Mouse (Mus musculus) kidney, postnatal 10 days (tissue): ENCODE results near the gene Ccdc62.

ENCODE experiments used
- DNase-seq: peaks from one replicate; pipeline ENCODE4 v3.0.0; 2021; ENCODE audit warnings: mixed read lengths

Gene Ccdc62

DNA sequence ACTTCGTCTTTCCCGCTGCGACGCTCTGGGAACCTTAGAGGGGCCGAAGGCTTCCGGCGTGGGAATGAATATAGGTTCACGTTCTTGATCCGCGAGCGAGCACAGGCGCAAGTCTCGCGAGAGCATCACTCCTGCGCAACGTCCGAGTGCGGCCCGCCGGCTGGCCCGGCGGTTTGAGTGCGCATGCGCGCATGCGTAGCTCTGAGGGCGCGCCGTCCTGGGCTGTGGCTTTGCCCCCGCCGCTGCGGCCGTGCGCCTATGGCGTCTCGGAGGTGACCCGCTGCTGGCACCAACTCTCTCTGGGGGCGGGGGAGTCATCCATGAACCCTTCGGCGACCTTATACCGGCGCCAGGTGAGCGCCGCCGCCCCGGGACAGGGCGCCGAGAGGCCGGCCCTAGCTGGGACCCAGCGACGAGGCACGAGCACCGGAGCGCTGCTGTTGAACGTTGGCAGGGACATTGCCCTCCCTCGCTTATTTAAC is at the start of gene Ccdc62:
Ccdc62 (plus strand) TSS at position 172 of the 482 bp plus-strand sequence.
- peak; percentile 97 for DNase-seq

DNA sequence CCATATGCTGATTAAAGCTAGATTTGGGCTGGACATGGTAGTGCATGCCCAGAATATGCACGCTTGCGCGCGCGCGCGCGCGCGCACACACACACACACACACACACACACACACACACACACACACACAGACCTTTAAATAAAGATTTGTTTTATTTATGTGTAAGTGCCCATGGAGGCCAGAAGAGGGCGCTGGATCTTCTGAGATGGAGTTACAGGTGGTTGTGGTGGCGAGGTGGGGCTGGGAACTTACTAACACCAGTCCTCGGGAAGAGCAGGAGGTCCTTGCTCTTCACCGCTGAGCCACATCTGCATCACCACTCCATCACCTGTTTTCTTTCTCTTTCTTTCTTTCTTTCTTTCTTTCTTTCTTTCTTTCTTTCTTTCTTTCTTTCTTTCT is 49.7 kb upstream of the Ccdc62 start:
- DNase-seq, result no peak

DNA sequence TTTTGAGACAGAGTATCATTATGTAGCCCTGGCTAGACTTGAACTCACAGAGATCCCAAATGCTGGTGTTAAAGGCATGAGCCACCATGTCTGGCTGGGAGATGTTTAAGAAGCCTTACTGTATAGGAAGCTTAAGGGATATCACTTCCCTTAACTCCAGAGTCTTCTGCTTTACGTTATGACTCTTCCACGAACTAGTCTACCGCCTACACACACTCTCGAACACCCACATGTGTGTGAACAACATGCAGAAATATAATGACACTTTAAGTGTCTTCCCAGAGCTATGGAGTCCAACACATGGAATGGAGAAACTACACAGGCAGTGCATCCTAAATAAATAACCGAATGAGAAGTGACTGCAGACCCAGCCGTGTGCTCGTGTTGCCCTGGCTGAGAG is 46.6 kb upstream of the Ccdc62 start:
- no peak for DNase-seq

DNA sequence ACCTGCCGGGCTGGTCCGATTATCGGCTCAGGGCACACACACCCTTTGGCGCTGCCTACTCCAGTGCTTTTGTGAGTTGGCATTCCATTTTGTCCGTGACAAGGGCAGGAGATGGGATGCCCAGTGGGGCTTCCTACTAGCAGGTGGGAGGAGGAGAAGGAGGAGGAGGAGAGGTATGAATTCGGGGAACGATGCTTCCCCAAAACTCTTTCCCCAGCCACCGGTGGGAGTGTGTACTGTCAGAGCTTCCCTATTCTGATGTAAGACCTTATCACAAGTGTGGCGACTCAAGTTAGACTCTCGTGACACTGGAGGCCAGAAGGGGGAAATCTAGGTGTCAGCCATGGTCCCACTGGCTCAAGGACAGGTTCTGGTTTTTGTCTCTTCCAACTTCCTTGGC is 46.1 kb upstream of the Ccdc62 start:
- DNase-seq, result no peak

DNA sequence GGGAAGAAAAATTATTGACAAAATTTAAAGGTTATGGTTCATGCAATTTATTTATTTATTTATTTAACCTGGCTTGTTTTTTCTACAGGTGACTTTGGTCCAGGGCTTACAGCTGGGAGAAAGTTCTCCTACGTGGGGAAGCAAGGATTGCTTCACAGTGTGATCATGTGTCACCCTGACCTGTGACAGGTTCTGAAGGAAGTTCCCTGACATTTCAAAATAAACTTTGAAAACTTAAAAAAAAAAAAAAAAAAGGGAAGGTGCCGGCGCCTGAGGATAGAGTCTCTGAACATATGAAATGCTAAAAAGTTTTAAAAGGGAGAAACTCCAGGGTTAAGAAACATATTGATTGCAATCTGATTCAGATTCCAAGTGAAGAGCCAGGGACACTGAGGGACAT is 44.1 kb upstream of the Ccdc62 start:
- DNase-seq, result no peak

DNA sequence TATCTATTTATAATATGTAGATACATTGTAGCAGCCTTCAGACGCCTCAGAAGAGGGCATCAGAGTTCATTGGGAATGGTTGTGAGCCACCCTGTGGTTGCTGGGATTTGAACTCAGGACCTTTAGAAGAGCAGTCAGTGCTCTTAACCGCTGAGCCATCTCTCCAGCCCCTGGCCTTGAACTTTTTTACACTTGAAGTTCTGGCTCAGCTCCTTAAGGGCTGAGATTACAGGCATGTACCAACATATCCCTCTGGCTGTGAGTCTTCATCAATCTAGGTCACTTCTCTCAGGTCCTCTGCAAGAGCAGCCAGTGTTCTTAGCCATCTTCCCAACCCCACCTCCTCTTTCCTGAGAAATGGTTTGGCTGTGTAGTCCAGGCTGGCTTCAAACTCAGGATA is 40.2 kb upstream of the Ccdc62 start:
- DNase-seq, result no peak

DNA sequence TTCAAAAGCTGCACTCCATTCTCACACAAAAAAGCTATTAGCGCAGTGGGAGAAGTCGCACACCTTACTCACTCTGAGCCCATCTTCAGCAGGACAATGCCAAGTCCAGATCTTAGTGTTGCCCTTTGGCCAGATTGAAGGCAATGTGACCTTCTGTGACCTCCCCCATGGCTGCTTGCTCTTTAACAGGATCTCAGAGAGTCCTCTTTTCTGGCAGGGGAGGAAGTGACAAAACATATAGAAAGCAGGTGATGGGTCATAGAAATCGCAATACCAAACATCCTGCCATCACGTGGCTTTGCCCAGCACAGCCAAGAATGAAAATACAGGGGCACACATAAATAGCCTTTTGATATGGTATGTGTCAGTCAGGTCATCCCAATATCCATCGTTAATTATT is 39.5 kb upstream of the Ccdc62 start:
- no peak for DNase-seq

DNA sequence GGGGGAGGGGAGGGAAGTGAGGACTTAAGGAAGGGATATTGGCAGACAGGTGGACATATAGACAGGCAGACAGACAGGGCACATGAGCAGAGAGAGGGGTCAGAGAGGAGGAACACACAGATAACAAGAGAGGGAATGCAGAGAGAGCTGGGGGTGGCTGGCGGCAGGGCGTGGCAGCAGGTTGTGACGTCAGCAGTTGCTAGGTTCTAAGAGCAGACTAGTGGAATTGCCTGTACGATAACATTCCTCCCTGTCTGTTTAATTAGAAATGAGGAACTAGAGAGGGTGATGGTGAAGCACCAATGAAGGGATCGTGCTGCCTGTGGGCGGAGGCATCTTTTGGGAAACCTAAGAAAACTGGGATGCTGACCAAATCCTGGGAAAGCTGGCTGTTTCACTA is 38.8 kb upstream of the Ccdc62 start:
- DNase-seq, result peak; percentile 58

DNA sequence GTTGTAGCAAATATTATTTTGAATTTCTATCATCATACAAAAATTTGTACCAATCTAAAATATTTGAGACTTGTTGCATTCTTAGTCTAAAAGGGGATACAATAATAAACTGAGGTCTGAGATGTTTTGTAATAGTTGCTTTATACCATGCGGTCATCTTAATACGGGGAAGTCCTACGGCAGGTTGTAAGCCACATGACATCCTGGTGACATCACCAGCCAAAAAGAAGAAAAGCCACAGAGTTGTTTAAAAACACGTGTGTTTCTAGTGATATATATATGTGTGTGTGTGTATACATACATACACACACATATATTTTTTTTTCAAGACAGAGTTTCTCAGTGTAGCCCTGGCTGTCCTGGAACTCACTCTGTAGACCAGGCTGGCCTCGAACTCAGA is 37.0 kb upstream of the Ccdc62 start:
- no peak for DNase-seq

DNA sequence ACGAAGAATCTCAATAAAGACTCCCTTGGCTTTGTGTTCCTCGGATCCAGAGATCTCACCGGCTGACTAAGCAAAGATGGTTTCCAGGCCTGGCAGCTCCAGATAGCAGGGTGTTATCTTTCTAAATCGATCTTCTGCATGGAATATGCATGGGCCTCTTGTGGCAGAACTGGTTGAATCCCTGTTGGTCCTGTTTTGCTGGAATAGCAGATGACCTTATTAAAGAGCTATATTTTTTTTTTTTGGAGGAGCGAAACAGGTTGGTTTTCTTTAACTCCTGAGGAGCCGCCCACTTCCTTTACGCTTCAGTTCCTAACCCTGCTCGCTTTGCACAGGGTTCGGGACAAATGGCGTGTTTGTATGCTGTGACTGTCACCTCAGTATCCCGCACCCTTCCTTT is 34.1 kb upstream of the Ccdc62 start:
- DNase-seq, result no peak

DNA sequence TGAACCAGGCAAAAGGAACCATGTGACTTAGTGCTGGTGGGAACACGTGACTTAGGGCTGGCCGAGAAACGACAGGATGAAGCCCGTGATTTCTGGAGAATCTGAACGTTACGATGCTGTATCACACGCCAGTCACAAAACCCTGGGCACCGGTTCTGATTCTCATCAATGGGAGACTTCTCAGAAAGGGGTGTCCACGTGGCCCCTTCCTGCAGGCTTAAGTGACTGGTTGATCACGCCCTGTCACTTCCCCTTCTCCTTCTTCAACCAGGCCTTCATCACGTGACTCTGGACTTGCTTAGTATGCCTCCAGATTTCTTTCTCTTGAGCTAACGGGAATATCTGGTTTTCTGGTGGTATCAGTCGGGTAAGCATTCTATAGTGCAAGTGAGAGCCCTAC is 33.1 kb upstream of the Ccdc62 start:
- no peak for DNase-seq

DNA sequence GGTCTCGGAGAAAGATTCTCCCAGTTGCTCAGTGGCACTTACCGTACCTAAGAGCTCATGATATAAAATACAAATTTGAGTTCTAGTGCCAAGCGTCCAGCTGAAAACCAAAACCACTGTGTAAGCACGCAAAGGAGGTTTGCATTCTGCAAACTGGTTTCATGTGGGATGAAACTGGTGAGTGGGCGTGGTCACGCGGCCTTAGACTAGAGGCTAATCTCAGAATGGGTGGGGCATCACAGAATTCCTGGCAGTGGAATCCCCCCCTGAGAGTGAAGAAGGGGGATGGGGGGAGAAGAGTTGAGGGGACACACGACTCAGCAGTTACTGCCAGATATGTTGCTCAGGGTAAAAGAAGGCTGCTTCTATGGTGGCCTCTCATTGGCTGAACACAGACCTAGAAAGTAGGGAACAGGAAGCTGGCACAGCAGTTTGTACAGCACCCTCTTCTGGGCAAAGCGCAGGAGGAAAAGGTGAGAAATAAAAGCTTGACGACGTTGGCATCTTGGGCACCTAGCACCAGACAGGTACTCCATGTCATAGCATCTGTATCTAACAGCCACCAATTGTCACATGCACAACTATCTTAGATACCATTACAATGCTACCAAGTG is 26.3 kb upstream of the Ccdc62 start:
- no peak for DNase-seq

DNA sequence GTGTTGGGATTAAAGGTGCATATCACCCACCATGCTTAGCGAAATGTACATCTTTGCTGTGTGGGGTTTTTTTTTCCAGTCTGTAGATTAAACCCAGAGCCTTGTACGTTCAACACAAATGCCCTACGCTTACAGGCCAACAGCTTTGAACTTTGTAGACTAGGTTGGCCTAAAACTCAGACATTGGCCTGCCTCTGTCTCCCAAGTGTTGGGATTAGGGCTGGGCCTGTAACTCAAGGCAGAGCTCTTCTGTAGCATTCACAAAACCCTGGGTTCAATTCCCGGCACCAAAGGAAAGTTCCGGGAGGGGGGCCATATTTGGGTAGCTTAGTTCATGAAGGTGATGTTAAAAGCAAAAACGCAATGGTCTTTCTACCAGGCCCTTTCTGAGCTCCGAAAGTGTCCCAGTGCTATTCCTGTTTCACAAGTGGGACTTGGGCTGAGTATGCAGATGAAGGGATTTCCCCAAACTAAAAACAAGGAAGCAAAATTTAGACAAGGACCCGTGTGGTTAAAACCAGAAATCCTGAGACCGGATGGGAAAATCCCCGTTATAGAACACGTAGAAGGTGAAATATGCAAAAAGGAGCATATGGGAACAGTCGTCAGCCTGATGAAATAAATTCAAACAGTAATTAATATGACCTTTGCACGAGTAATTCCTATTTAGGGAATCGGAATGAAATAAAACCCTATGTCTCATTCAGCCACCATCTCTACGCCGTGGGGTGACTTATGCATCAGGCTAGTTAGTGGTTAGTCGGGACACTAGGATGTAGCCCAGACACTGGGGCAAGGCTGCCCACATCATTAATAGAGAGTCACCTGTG is 24.1 kb upstream of the Ccdc62 start:
- no peak for DNase-seq

DNA sequence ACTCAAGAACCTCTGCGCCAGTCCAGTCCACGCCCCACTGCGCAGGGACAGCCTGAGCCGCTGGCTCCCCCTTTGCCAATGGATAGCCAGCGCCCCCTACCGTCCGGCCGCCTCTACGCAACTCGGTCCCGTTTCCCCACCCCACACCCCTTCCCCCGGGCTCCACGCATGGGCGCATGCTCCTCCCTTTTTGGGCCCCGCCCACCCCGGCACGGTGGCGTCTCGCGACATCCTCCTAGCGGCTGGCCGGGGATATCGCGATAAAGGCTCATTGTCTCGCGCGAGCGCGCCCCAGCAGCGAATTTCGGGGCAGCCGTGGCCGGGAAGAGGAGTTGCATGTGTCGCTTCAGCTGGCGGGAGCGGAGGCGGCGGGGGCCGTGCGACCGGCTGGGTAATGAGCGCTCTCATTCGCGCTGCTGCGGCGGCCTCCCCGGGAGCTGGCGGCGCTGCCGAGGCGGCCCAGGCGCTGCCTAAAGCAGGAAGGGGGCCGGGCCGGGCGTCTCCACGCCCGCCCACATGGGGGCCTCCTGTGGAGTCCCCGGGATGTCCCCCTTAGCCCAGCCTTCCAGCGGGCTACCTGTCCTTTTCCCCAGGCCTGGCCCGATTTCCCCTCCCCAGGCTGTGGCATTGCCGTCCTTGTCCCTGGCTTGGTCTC is 23.4 kb upstream of the Ccdc62 start, which contains the start of gene Denr:
Denr (plus strand) TSS at position 200 of the 655 bp plus-strand sequence.
- peak; percentile 100 for DNase-seq

DNA sequence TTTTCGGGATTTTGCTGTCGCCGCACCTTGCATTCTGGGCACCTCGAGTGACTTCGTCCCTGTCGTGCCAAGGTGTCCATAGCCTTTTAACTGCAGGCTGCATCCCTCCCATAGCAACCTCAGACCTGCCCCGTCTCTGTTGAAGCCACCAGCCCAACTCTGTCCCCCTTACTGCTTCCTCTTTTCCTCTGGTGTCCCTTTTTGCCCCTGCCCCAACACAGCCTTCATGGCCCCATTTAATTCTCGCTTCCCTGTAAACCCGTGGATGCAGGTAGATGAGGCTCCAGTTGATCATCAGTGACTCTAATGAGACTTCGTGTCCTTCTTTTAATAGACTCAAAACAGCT is 22.9 kb upstream of the Ccdc62 start:
- DNase-seq, result no peak

DNA sequence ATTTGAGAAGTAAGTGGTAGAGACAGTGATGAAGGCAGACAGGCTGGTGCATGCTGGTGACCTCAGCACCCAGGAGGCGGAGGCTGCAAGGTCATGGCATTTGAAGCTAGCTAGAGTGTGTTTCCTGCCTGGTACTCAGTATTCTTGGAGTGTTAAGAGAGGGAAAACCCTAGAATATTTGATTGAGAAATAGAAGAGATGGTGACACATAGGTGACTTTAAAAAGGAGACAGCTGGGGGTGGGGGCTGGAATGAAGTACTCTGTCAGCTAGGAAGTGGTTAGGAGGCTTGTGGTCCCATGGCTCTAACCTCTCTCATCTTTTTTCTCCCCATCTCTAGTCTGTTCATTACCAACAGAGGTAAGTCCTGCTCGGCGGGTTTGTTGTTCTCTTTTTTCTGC is 15.6 kb upstream of the Ccdc62 start:
- no peak for DNase-seq

DNA sequence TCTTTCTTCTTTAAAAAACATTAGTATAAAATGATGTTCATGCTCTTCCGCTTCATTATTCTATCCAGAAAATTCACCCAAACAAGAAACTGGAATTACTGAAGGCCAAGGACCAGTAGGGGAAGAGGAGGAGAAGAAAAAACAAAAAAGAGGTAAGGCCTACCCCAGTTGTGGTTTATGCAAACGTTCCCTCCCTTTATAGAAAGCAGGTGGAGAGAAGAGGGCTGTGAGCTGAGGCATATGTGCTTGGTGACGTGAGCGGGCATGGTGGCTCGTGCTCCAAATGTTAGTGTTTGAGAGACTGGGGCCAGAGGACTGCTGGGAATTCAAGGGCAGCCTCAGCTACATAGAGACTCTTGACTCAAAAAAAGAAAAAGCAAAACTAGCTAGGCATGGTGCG is 8.4 kb upstream of the Ccdc62 start:
- DNase-seq, result no peak

DNA sequence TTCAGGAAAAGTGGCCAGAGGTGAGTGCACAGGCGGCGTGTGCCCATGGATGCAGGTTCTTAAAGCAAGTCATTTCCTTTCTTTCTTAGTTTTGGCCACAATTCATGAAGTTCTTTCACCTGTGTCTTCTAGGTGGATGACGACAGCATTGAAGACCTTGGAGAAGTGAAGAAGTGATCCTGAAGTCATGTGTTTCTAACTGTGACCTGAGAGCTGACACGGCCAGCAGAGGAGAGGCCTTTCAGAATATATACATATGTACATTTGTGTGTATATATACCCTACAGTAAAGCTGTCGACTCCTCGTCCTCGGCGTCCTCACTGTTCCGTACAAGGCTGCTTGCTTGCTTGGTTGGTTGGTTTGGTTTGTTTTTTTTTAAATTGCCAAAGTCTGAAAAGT is 3.4 kb upstream of the Ccdc62 start, which contains the start of gene Gm43518:
Gm43518 (plus strand) TSS at position 301 of the 400 bp plus-strand sequence.
- DNase-seq, result no peak

DNA sequence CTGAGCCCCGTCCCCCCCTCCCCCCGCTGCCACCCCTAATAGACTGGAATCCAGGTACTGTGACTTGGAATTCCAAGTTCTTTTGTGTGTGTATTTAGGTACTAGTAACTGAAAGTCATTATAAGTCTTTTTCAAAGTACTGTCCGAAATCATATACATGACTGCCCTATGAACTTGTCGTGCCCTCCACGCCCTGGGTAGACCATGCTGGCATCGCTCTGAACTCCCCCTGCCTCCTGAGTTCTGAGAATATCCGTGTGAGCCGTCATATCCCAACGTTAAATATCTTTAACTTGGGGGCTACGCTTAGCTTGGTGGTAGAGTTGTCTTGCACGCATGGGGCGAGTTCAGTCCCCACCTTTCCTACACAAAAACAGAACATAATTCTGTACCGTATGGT is 652 bp downstream of the Ccdc62 start:
- DNase-seq, result no peak

DNA sequence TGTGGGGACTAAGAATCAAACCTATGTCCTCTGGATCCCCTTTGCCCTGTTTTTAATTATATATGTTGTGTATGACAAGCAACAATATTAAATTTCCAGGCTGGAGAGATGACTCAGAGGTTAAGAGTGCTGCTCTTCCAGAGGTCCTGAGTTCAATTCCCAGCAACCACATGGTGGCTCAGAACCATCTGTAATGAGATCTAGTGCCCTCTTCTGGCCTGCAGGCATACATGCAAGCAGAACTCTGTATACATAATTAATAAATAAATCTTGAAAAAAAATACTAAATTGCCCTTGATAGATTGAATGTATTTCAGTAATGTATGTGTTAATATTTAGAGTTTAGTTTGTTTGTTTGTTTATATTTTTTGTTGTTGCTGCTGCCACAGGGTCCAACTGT is 2.4 kb downstream of the Ccdc62 start:
- no peak for DNase-seq

DNA sequence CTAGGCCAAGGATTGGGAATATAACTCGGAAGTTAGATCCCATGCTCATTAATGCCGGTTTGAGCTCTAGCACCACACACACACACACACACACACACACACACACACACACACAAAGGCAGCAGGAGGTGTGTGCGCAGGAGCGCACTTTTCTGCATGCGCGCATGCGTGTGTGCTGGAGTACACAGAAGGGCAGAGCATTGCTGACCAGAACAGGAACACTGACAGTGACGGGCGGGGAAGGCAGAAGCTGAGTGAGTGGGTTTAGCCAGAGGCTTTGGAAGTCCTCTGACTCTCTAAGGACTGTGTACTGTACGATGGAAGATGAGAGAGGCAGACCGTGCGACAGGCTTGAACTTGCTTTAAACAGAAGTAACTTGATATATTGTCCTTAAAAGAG is 3.1 kb downstream of the Ccdc62 start:
- DNase-seq, result no peak

DNA sequence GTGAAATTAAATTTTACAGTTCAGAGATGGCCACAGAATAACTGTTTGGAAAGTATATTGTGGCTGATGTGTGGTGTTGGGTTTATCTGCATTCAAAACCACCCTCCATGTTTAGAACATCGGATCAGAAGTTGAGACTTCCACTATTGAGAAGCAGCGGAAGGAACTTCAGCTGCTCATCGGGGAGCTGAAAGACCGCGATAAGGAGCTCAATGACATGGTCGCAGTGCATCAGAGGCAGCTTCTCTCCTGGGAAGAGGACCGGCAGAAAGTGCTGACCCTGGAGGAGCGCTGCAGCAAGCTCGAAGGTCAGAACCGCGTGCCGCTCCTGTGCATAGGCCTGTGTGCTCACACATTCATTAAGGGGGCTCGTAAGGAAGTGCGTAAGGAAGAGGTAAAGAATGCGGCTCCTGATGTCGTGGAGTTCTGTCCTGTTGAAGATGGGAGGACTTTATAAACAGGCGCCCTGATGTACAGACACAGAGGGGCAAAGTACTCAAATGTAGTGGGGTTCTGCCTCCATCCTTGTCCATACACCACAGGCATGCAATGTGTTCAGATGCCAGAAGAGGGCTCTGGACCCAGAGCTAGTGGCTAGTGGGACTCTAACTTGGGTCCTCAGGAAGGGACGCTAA is 3.6 kb downstream of the Ccdc62 start:
- DNase-seq, result peak; percentile 37

DNA sequence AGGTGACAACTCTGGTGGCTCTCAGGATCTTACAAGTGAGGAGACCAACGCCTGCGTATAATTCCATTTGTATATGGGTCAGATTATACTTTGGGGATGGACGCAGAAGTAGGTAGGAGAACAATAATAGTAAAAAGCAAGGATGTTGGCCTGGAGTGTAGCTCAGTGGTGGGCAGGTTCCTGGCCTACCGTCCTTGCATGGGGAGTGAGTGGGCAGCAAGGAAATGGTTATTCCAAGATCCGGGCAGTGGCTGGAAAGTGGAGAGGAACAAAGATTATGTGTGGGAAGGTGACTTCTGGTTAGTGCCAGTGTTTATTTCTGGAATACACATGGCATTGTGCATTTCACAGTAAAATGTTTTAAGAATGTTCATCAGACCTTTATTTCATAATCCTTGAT is 5.5 kb downstream of the Ccdc62 start:
- no peak for DNase-seq

DNA sequence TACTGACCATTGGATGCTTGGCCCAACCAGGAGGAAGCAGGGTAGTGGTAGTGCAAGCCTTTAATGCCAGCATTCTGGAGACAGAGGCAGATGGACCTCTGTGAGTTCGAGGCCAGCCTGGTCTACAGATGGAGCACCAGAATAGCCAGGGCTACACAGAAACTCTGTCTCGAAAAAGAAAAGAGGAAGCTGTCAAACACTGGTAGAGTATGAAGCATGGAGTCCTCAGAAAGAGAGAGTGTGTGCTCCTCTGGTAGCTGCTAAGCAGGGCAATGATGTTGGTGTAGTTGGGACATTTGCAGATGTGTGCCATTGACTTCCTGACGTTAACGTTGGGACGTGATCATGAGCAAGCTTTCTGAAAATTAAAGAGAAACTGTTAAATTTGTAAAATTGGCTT is 8.0 kb downstream of the Ccdc62 start:
- no peak for DNase-seq
